Mouse (Mus musculus) CH12F3 (cell line): ENCODE data around the gene Htra1.

Experiments
- in situ Hi-C: fragments of 300-500 bp; cut with MboI; formaldehyde crosslinking; loops from 2 replicates; pipeline ENCODE4 v1.14.3; 2020; ENCODE audit warnings: low sequenced_read_pairs

Gene Htra1

DNA sequence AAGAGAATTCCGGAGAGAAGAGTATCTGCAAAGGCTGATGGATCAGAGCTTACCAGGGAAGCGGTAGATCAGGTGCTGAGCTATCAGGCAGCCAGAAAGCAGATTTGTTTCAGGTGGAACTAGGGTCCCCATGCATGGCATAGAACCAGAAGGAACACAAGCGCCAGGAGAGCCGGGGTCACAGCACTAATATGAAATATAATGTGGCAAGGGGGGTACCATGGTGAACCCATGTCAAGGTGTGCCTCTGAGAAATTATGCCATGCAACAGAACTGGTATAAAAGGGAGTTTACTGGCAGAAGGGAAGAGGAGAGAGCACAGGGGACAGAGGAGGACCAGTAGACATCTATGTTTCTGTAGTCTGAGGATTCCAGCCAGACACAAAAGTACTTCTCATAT is 1.3 kb upstream of the Htra1 start:
- in situ Hi-C loops: no loop called here

DNA sequence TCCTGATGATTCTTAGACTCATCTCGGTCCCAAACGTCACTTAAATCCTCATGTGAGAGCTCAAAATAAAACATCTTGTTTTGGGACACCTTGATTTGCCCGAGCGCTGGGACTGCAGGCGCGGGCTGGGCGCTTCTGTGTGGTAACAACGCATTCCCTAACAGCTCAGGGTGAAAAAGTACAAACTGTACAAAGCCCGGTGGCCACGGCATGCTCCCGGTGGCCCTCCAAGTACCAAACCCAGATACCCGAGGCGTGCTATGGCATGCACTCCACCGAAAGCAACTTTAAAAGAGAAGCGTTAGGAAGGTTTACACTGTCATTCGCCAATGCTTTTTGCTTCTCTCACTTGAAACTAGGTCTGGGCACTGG is 504 bp upstream of the Htra1 start:
- in situ Hi-C loops: no loop called here

DNA sequence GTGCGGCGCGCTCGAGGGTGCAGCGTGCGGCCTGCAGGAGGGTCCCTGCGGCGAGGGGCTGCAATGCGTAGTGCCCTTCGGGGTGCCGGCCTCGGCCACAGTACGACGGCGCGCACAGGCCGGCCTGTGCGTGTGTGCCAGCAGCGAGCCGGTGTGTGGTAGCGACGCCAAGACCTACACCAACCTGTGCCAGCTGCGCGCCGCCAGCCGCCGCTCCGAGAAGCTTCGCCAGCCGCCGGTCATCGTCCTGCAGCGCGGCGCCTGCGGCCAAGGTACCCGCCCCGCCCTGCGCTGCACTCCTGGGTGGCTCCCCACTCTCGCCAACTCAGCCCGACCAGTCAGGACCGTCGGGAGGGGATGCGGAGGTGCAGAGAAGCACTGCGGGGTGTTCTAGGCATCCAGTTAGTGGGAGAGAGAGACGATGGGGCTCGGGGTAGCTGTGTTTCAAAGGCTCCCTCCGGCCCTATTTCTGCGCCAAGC is 601 bp downstream of the Htra1 start:
- in situ Hi-C loops: no loop called here

DNA sequence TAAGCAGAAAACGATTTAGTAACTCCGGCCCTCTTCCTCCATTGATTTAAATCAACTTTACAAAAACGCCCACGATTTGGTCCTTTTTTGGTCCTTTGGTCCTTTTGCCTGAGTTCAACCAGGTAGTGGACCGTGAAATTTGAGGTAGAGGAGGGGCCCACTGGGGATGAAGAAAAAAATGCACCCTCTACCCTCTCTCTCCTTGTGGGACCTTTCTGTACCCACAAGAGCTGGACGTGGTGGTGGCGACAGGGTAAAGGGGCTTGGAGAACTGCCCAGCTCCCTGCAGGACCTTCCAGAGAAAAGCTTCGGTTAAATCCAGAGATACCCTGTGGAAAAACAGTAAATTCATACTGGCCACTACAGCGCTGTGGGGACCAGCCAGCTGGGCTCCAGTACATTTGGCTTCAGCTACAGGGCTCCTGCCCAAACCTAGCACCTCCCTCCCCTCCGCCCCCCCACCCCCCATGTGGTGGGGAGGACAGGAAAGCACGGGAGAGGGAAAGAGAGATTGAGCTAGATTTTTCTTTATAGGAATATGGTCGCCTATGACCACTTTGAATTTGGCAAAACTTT is 1.4 kb downstream of the Htra1 start:
- in situ Hi-C loops: no loop called here

DNA sequence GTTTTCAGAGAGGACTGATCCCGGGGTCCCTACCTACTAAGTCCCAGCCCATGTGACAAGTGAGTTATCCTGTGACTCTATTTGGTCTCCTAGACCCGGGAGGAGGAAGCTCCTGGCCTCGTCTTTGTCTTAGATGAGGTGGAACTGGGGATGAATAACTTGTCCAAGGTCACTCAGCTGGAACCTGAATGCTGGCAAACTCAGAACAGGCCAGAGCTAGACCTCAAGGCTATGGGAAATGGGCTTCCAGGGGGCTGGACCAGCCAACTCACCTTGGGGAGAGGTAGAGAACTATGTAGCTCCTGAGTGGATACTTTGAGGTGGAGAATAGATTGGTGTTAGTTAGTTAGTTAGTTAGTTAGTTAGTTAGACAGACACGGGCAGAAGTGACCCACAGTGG is 2.1 kb downstream of the Htra1 start:
- in situ Hi-C loops: no loop called here

DNA sequence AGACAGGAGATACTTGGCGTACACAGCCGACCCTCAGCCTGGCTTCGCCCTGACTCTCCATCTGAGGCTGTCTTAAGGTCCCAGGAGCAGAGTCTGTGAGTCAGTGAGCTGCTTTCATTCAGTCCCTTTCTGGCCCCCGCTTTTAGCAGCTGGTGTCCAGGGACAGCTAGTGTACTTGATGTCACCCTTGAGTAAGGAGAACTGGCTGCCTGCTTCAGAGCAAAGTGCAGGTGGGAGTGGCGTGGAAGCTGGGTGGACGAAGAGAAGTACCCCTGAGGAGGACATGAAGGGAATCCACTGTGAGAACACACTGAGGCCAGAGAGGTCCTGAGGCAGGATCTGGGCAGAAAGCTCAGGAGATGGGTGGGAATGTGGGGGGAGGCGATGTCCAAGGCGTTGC is 3.0 kb downstream of the Htra1 start:
- in situ Hi-C loops: no loop called here

DNA sequence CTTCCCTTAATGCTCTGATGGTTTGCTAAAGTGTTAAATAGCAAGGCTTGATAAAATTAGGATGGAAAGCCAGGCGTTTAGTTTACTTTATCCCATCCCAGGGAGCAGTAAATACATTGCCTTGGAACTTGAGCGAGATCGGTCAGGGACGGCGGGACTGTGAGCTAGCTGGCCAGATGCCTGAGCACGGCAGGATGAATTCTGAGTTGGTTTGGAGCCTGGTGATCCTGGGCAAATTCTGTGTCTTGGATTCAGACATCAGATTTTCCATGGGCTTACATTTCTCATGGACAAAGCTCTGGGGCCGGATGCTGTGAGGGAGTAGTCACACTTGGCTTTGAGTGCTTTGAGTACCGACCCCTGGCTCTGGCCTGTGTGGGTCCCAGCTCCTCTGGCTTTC is 4.8 kb downstream of the Htra1 start:
- in situ Hi-C loops: no loop called here

DNA sequence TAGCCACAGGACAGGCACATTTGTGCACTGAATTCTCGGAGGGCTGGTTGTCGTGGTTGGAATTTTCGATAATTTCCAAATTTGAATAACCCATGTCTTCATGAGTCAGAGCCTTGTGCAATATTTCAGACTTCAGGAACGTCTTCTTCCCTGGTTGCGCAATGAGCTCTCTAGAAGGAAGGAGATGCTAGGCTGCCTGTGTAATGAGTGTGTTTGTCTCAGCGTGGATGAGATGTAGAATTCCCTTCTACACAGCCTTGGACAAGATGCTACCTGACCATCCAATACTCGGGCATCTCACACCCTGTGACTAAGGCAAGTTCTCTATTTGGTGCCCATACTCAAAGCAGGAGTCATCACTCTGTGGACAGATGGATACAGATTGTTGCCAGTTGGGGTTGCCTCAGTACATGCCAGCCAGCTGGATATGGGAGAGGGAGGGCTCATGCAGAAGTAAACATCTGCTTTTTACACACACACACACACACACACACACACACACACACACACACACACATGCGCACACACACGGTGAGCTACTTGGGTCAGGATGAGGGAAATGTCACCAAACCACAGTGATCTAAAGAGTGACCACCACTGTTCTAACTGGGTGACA is 7.5 kb downstream of the Htra1 start:
- in situ Hi-C loops: no loop called here

DNA sequence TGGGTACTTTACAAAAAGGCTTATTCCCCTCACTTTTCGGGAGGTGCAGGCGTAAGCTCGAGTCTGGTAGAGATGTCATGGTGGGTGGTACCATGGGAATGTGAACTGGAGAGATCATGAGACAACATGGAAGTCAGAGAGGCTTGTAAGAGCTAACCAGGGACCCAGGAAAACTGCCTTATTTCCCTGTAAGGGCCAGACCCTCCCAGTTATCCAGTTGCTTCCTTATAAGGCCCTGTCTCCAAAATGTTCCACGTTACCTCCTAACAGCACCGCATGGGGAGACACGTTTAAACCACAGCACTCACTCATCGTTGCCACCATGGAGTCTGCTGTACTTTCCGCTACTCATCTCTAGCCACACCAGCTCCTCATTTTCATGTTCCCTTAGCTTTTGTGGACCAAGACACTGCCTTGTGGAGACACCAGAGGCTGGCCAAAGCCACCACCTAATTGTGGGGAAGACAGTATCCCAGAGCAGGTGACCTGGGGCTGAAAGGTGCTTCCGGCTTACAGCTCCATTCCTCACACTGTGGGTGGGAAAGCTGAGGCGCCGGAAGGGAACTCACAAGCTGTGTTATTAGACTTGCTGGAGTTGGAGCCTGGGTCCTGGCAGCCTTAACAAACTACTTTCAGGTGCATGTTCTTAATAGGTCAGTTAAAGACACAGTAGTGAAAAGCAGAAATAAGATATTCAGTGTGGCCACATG is 9.0 kb downstream of the Htra1 start:
- in situ Hi-C loops: no loop called here

DNA sequence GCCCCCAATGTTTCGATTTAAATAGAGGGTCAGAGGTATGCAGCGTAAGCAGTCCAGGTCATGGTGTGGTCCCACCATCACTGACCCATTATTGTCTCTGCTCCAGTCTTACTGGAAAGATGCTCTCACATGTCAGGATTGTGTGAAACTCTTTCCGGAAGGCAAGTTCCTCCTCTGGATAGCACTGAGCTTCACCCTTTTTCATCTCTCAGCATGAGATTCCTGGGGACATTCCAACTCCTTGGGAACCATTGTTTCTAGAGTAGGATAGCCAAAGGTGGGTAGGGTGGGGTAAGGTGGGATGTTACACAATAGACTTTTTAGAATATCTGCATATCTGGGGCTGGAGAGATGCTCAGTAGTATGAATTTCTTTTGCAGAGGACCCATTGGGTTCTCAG is 9.8 kb downstream of the Htra1 start:
- in situ Hi-C loops: no loop called here

DNA sequence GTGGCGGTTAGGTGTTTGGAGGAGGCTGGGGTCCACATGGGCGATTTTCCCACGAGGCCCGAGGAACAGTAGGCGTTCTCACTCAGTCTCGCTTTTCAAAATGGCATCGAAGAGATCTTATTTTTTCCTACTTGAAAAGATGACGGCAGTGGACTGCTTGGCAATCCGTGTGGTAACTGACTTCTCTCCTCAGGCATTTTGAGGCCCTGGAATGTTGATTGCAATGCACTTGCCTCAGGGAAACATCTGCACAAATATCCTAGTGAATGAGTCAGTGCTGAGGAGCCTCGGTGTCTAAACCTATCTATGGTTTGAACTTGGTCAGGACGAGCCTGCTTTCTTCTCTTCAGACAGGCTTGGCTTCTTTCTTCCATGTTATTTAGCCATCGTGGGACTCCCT is 10.4 kb downstream of the Htra1 start:
- in situ Hi-C loops: no loop called here

DNA sequence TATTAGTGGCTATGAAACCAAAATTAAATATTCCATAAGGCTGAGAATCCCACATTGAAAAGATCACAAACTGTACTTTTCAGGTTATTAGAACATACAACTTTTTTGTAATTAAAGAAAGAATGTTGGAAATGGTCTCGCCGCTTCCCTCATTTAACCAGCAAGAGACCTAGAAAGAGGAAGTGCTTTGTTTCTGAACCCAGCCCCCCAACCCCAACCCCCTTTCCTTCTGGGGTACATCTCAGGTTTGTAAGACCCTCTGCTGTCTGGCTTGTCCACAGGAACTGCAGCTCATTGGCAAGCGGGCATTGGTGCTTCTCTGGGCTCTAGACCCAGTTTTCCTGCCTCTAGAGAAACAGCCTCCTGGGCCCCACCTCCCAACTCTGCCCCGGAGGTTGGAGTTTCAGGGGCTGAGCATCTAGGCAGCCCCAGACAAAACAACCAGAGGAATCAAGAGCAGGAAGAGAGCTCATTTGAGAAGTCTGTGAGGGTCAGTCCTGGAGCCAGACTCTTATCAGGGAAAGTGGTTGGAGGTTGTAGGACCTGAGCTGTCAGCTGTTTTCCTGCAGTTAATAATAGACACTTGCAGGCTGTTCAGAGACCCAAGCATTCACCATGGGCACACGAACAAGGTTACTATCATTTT is 12.8 kb downstream of the Htra1 start:
- in situ Hi-C loops: no loop called here

DNA sequence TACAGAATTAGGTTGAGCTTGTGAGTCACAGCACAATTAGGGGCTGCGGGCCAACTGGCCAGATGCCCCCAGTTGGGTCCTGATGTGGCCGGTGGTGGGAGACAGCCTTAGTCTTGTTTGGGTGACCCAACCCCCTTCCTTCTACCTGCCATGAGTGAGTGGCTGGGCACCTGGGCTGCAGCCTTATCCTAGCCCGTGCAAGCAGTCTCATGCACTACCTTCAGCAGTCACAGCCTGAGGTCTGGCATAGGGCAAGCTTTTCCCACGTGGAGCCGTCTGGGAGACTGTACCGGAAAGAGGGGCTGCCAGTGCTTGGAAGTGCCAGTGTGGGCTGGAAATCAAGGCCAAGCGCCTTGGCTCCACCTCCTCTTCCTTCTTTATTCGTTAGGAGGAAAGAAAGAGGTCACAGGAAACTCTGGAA is 13.4 kb downstream of the Htra1 start:
- in situ Hi-C loops: no loop called here

DNA sequence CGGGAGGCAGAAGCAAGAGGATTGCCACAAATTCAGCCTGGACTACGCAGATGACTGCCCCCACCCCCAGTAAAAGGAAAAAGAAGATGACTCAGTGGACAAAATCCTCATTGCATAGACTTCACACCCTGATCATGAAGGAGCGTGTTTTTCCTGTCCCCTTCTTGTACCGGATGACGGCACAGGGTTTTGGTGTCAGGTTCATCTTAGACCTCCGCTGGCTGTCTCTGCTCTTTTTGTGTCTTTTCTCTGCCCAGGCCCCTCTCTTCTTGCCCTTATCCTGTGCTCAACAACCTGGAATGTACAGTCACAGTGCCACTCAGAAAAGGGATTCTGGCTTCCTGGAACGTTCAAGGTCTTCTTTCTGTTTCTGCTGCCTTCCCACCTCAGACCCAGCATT is 14.6 kb downstream of the Htra1 start:
- in situ Hi-C loops: no loop called here

DNA sequence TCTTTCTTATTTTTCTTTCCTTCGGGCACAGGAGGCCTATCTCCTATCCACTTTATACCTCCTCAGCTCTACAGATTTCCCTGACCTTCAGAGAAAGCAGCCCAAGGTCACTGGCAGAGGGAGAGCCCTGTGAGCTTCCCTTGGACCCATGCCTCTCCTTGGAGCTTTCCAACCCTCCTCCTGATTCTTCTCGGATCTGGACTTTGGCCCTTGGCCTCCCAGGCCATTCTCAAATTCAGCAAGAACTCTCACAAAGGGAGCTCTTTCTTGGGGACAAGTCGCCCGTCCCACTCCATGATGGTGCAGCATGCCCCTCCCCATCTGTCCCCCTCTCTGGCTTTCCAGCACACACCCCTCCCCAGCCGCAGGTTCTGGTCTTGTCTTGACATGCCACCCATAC is 15.1 kb downstream of the Htra1 start:
- in situ Hi-C loops: no loop called here

DNA sequence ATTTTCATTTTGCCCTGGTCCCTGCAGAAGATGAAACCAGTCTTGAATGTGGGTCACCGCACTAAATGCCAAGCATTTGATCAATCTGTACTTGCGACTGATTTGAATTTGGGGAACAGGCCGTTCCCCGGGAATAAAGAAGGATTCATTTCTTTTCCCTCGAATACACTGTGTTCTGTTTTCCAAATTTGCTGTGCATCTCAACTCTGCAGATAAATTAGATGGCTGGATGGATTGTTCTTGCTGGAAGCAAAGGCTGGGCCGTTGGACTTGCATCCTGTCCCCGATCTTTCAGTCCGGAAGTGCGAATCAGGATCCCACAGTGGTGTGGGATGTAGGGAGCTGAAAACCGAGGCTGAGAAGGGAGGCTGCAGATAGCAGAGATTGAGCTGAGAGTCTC is 17.5 kb downstream of the Htra1 start:
- in situ Hi-C loops: no loop called here

DNA sequence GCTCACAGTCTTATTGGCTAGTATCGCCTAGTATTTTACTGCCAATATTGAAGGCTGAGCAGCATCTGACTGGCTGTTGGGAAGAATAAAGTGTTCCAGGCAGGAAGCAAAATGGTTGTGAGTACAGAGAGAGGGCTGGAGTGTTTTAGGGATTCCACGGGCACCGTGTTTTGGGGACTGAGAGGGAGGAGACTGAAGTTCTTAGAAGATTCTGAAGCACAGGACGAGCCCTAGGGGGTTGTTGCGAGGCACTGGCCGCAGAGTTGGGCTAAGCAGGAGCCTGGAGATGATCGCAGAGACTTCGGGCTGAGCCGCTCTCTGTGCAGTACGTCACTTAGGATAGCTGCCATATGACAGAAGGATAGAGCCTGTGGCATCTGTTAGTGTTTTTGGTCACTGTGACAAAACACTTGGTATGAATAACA is 18.3 kb downstream of the Htra1 start:
- in situ Hi-C loops: no loop called here

DNA sequence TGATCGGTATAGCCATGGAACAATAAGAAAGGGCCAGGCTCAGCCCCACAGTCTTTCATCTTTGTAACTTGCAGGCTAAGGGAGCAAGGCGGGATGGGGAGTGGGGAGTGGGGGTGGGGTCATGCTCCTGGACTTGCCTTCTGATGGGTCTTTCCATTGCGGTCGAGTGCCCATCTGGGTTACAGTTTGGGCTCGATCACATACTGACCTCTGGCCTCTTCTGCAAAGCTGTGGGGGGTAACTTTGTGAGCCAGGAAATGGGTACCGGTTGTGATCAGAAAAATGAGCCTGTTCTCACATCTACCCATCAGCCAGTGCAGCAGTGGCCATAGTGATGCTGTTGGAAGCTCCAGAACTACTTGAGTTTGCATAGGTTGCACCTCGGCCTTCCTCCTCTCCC is 22.6 kb downstream of the Htra1 start:
- in situ Hi-C loops: no loop called here

DNA sequence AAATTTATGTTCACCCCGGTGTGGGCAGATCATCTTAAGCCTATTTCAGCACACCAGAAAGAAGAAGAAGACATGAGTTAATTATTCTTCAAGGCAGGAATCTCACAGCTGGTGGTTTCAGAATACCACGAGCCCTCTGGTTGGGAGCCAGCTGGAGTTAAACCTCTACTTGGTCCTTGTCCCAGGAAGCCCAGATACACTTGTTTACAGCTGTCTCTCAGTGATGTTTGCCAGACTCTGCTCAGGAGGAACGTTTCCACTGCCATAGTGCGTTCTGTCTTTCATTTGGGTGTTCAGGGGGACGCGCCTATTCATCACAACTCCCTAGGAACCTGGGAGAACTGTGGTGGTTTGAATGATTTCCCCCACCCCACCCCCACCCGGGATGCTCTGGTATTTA is 24.0 kb downstream of the Htra1 start:
- in situ Hi-C loops: no loop called here

DNA sequence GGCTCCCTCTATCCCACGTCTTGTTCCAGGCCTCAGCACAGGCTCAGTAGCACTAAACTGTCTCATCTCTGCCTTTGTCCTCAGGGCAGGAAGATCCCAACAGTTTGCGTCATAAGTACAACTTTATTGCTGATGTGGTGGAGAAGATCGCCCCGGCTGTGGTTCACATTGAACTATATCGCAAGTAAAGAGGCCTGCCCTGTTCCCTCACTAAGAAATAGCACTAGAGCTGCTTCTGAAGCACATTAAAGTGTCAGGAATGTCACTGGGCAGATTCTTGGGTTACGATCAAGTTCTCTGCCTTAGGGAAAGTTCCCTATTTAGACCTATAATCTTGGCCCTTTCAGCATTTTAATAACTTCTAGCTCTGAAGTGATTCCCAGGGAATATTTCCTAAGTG is 25.5 kb downstream of the Htra1 start:
- in situ Hi-C loops: no loop called here

DNA sequence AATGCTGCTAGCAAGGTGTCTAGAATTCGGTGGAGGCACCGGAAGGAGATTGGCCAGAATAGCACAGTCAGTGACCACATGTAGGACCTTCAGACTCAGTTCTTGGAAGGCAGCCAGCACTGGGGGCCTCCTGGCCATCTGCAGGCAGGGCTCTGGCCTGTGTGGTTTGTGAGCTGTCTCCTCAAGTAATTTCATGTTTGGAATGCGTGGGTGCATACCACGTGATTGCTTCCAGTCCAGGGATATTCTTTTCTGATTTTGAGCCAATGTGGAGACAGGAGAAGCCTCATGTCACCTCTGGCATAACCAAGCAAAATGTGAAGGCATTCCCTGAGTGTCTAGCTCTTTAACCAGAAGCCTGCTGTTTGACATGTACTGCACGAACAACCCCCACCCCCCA is 28.8 kb downstream of the Htra1 start:
- in situ Hi-C loops: no loop called here

DNA sequence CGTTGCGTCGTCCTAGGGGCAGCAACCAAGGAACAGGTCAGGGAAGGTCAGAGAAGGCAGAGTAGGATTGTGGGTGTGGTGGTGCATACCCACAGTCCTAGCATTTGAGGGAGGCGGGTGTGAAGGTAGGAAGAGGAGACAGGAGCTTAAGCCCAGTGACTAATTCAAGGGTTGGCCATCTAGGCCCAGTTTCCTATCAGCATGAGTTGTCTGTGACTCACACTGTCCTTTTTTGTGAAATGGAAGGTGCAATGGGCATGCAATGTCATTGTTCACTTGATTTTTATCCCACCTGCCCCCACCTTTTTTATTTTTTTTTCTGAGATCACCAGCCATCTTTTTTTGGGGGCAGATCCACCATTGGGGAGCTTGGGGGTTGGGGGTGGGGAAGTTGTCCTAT is 29.5 kb downstream of the Htra1 start:
- in situ Hi-C loops: no loop called here
